Mouse (Mus musculus) erythroid progenitor cell, adult 5-6 weeks (primary cell): ENCODE data around the gene Ext2. TPM values are rescaled to one million over a fixed set of nuclear protein-coding genes. Genes with fewer than 3 reads are reported as not detected.
A peak's percentile ranks its signal among the peaks of the same experiment; 100 is the strongest.

Source experiments
- ATAC-seq: replicated peaks from 2 replicates; pipeline ENCODE4 v1.8.0; 2016; ENCODE audit warnings: moderate number of reproducible peaks, mild to moderate bottlenecking, moderate TSS enrichment, inconsistent platforms; ENCODE audit not compliant: poor library complexity, low FRiP score, severe bottlenecking
- total RNA-seq, 2 experiments: library from RNA; stranded (forward) in 1 of 2; stranded (reverse) in 1 of 2; fragments of 150-400 nt in 1 of 2; fragments of 186-747, 209-891 nt in 1 of 2; gene quantifications; 2 replicates each; pipeline versions ENCODE4 v1.2.3 to v1.2.4; 2015 to 2017; ENCODE audit warnings: low replicate concordance in 2 of 2

The Ext2 gene
- 10.1 and 16.6 TPM in 2 replicates for total RNA-seq (2015; ENCODE audit: low replicate concordance)
- 5.4 and 7.0 TPM in 2 replicates for total RNA-seq (2017; ENCODE audit: low replicate concordance)

- peak; percentile 92 for ATAC-seq
Observed at GRCm38 (mm10) chr2:93822045-93822749, at the start of gene Ext2. TSS of gene Ext2 (minus strand) at chr2:93822568.

DNA sequence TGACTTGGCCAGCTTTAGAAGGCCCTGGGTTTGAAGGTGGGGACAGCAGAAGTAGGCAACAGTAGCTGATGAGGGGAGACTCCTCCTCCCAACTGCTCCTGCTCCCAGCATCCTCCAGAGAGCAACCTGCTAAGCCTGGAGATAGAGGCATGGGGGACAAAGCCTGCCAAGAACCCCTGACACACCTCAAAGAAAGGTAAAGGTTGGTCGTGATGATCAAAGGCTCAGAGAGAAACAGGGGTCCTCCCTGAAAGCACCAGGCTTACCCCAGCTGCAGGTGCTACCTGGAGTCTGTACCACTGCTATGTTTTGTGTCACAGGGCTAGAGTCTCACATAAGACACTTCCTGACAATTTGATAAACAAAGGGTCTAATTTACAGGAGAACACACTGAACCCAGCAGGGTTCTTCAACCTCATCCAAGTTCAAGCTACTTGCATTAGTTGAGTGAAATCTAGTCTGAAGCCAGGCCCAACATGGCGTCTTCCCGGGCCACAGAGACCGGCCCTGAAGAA is 49.1 kb upstream of the Ext2 start:
- ATAC-seq, result no peak

- no peak for ATAC-seq
Observed at GRCm38 (mm10) chr2:93870842-93871241, 48.5 kb upstream of the Ext2 start.

- ATAC-seq, result no peak
Observed at GRCm38 (mm10) chr2:93869107-93869600, 46.8 kb upstream of the Ext2 start, which contains the start of gene Accsl. TSS of gene Accsl (minus strand) at chr2:93869157.

DNA sequence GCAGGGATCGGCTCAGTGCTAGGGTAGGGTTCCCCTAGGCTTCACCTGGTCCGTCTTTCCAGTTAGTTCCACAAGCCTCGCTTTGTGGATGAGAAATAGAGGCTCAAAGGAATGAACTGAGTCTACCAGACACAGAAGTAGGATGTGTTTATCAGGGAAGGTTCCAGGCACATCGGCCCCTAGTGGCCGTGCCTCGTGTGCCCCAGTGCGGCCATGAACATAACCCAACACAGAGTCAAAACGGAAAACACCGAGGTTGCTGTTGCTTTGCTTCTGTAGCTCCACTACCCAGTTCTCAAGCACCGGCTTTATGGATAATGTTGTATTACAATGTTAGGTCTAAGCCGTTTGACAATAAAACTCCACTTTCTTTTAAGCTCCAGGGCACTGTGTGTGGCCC is 46.2 kb upstream of the Ext2 start:
- no peak for ATAC-seq

DNA sequence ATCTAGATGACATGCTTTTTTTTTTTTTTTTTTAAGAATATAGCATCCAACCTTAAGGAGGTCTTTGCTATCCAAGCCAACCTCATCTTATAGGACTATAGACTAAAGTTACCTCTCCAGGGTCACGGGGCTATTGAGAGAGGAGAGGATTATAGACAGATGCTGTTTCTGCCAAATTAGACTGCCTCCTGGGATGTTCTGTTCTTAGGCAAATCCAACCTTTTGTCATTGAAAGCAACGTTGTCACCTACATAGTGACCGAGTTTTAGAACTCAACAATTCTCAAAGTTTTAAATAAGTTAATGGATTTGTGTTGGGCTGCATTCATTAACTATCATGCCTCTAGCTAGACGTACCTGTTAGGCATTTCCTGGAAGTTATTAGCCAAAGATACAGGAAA is 40.9 kb upstream of the Ext2 start:
- ATAC-seq, result no peak

DNA sequence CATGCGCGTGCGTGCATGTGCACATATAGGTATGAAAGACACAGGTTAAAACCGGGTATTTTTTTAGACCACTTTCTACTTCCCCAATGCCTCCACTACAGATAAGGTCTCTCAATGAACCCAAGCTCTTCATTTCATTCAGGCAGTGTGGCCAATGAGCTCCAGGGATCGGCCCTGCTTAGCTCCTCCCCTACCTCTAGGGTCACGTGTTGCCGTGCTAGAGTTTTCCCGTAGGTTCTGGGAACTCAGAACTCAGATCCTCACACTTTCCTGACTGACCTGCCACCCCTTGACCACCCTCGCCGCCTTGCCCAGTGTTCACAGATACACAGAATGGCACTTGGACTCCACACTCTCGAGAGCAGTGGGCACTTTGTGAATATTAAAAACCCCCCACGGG is 36.5 kb upstream of the Ext2 start:
- ATAC-seq, result no peak

GRCm38 (mm10) chr2:93851303-93851702 is 28.9 kb upstream of the Ext2 start:
- ATAC-seq, result no peak

GRCm38 (mm10) chr2:93850317-93850944 is 28.1 kb upstream of the Ext2 start:
- no peak for ATAC-seq

DNA sequence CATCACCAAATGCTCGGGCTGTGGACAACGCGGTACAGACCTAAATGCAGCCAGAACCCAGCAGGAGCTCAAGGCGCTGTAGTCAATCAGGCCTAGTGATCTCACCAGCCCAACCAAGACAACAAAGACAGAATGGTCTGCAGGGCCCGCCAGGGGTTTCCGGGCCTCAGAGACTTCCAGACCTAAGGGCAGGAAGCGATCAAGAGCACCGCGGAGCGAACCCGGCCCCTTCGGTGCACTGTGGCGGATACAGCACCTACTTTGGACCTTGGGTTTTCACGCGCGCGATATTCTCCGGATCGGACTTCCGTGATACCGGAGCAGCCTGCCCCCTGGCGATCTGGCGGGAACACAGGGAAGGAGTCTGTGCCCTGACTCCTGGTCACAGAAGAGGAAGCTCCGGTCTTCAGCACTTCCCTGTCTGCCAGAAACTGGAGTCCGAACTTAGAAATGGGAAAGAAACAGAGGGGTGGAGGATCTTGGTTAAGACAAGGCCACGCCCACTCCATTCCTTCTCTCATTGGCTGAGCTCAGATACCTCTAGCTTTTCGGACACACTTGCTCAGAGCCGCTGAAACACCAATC is 27.2 kb upstream of the Ext2 start, which contains the start of gene Accs:
Accs (minus strand) TSS at position 439 of the 585 bp plus-strand sequence.
- peak; percentile 73 for ATAC-seq

- ATAC-seq, result no peak
Observed at GRCm38 (mm10) chr2:93841349-93841748, 19.0 kb upstream of the Ext2 start.

DNA sequence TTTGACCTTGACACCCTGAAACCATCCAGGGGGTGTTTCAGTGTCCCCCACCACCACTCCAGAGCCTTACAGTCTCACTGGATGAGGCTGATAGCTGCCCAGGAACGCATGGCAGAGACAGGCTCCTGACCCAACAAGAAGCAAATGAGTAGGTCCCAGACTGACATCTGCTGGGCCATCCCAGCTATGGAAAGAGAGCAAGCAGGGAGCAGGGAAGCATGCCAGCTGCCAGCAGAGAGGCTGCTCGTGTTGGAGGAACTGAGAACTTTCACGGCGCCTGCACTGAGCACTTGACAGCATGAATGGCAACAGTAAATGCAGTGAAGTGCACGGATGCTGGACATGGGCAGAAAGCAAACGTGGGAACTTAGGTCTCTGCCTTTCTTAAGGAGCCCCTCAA is 17.7 kb upstream of the Ext2 start:
- ATAC-seq, result no peak

DNA sequence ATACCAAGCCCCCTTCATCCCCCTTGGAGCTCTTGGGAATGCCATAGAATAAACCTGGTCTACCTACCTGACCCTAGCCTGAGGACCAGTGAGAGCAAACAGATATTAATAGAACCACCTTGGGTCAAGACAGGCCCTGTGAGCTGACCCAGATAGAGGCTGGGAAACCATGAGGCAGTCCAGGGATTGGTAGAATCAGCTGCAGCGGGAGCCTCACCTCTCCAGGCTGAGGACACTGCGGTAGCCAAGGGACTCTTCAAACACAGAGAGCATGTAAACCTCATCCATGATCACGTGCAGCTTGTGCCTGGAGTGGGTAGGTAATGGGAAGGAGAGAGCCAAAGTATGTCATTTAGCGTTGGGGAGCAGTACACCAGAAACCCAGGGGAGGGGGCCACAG is 16.6 kb upstream of the Ext2 start:
- no peak for ATAC-seq

DNA sequence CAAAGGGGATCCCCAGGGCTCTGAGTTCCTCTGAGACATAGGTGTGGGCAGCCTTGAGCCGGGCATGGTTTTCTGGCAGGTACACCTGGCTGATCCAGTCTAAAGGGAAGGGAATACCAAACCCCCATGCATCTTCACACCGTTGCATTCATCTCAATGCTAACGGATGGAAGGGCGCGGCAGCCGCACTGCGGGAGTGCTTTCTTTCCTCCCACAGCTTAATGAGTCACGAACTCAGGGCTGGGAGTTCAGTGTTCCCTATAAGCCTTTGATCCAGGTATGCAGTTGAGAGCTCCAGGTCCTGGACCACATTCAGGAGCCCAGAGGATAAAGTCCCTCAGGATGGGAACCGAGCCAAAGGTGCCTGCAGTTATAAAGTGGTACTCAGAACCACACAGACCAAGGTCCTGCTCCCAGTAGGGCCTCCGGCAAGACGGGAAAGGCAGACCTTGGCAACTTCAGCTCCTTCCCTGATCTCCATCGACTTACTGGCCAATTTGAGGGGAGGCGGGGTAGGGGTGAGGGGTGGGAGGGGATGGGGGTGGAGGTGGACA is 13.9 kb upstream of the Ext2 start:
- no peak for ATAC-seq

DNA sequence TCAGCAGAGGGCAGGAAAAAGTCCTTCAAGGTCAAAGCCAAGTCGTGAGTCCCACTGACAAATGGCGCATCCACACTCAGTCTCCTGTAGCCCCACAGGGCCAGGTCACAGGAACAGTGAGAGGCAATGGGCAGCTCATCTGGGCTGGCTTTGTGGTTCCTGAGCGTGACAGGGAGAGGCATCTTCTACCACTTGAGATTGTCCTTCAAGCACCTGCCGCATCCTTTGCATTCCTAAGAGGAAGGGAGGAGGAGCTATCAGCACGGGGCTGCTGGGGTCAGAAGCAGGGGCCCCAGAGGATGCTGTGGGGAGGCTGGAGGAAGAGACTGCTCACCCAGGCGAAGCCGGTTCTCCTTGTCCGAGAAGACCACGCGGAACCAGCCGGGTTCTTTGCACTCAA is 13.2 kb upstream of the Ext2 start:
- no peak for ATAC-seq

- peak; percentile 67 for ATAC-seq
Observed at GRCm38 (mm10) chr2:93823519-93823918, 1.2 kb upstream of the Ext2 start.

DNA sequence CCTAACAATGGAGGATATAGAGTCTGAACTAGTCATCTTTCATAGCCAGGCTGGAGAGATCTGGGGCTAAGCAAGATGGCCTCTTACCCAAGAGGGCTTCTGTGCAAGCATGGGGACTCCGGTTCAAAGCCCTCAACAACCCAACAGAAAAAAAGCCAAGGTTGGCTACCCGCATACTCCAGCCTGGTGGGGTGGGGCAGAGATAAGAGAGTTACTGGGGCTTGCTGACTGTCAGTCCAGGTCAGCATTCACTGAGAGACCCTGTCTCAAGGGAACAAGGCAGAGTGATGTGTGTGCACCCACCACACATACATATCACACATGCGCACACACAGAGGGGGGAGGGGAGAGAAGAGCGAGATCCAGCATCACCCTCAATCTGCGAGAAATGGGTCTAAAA is 4.6 kb downstream of the Ext2 start:
- ATAC-seq, result no peak

DNA sequence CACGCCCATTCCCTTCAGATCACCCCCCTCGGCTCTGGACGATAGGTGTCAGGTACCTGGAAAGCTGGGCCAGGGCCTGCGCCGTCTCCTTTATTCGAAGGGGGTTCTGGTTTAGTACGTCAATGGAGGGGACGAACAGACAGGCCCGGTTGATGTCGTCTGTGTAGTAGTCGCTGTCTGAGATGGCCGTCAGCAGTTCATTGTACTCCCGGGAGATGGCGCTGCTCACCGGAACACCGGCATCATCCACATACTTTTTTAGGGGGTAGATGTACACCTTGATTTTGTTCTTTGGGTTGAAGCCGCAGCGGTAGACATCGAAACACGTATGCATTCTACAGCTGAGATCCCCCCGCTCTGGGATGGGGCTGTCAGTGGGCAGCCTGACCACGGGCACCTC is 9.0 kb downstream of the Ext2 start:
- no peak for ATAC-seq

GRCm38 (mm10) chr2:93811812-93812211 is 10.6 kb downstream of the Ext2 start:
- ATAC-seq, result 0 out of 2 replicates have a peak, but pooled peaks have one; percentile 44

GRCm38 (mm10) chr2:93809931-93810330 is 12.4 kb downstream of the Ext2 start:
- ATAC-seq, result no peak
